Mouse (Mus musculus): ENCODE data around the gene Stpg3. TPM values are rescaled to one million over a fixed set of nuclear protein-coding genes. Genes with fewer than 3 reads are reported as not detected.

The Stpg3 gene
- polyA plus RNA-seq, 2 experiments = not detected

- H3K9ac ChIP-seq (replicated peaks) = peak within 1 kb of the TSS; percentile 98
- no peaks in the 10 kb centered on the region; the same call in 1 of the 2 replicates for H3K27me3 ChIP-seq (ENCODE audit: control insufficient read depth, insufficient read depth, low read length)
- peak; percentile 94 for ATAC-seq (ENCODE audit: insufficient read depth)
- peak; percentile 78 to 81 (median 80) for DNase-seq (ENCODE audit: low read depth in 3 of 3, low spot score in 3 of 3)
- H3K4me1 ChIP-seq (replicated peaks; ENCODE audit: control insufficient read depth in 2 of 2, insufficient read depth in 2 of 2, low read length in 1 of 2) = peaks cover 10 to 15% of the 10 kb centered on the region in 2 experiments
- peaks cover 12% of the 10 kb centered on the region for H3K36me3 ChIP-seq (replicated peaks; ENCODE audit: control insufficient read depth, insufficient read depth, low read depth)
- WGBS (ENCODE audit: insufficient replicate concordance) = under 1% methylated on average over 44 of the region's 44 CpGs
- H3K4me3 ChIP-seq (ENCODE audit: insufficient read depth in 1 of 2, low read depth in 2 of 2, low read length in 2 of 2) = peak within 1 kb of the TSS; percentile 87 to 98
- H3K4me2 ChIP-seq (ENCODE audit: low read depth) = peak within 1 kb of the TSS; percentile 92
- H3K9me3 ChIP-seq (ENCODE audit: control insufficient read depth, low read length) = no peaks in the 10 kb centered on the region
- H3K27ac ChIP-seq = peak within 1 kb of the TSS; percentile 76
- TF ChIP-seq CTCF (IDR thresholded peaks at IDR 0.05; ENCODE audit: low read depth) = no peak; the same call in 1 of the 2 replicates
- peak; percentile 11; the same call in 1 of the 2 replicates for TF ChIP-seq EP300 (IDR thresholded peaks at IDR 0.05; ENCODE audit: low read depth)
These were observed 3.2 kb downstream of the Stpg3 start, which contains the start of gene Nelfb for GRCm38 (mm10) chr2:25211121-25211670. Gene Nelfb, minus strand, starts transcription at chr2:25211489.

GRCm38 (mm10) chr2:25210686-25211085 lies 3.8 kb downstream of the Stpg3 start:
- ATAC-seq (ENCODE audit: insufficient read depth) (peak; percentile 27; the same call in 1 of the 2 replicates), DNase-seq (ENCODE audit: low read depth in 3 of 3, low spot score in 3 of 3) (no peak)
- under 1% methylated on average over 24 of the region's 24 CpGs for WGBS (ENCODE audit: insufficient replicate concordance)

GRCm38 (mm10) chr2:25207593-25207992 lies 6.8 kb downstream of the Stpg3 start:
- Histone ChIP-seq H3K4me2 (ENCODE audit: low read depth) (no peak overlapping the region), H3K9ac (replicated peaks) (no peak overlapping the region), H3K4me3 (ENCODE audit: insufficient read depth in 1 of 2, low read depth in 2 of 2, low read length in 2 of 2) (no peak overlapping the region), H3K36me3 (replicated peaks; ENCODE audit: control insufficient read depth, insufficient read depth, low read depth) (peaks cover 40% of the 10 kb centered on the region), H3K27ac (no peak overlapping the region), H3K4me1 (replicated peaks; ENCODE audit: control insufficient read depth in 2 of 2, insufficient read depth in 2 of 2, low read length in 1 of 2) (peaks cover 10 to 15% of the 10 kb centered on the region in 2 experiments), H3K9me3 (ENCODE audit: control insufficient read depth, low read length) (no peaks in the 10 kb centered on the region), H3K27me3 (ENCODE audit: control insufficient read depth, insufficient read depth, low read length) (no peaks in the 10 kb centered on the region)
- 86% methylated on average over 1 of the region's 1 CpGs for WGBS (ENCODE audit: insufficient replicate concordance)
- DNase-seq (ENCODE audit: low read depth in 3 of 3, low spot score in 3 of 3) = no peak
- ATAC-seq (ENCODE audit: insufficient read depth) = no peak
- TF ChIP-seq EP300 (IDR thresholded peaks at IDR 0.05; ENCODE audit: low read depth) (no peak), CTCF (IDR thresholded peaks at IDR 0.05; ENCODE audit: low read depth) (no peak)

More at GRCm38 (mm10) chr2:25210686-25211085, 3.8 kb downstream of the Stpg3 start:
- peak overlapping the region; percentile 76 for H3K27ac ChIP-seq
- H3K27me3 ChIP-seq (ENCODE audit: control insufficient read depth, insufficient read depth, low read length) = no peaks in the 10 kb centered on the region; the same call in 1 of the 2 replicates
- H3K36me3 ChIP-seq (replicated peaks; ENCODE audit: control insufficient read depth, insufficient read depth, low read depth) = peaks cover 18% of the 10 kb centered on the region
- H3K4me2 ChIP-seq (ENCODE audit: low read depth) = peak overlapping the region; percentile 92
- peak overlapping the region; percentile 98 for H3K9ac ChIP-seq (replicated peaks)
- H3K9me3 ChIP-seq (ENCODE audit: control insufficient read depth, low read length) = no peaks in the 10 kb centered on the region
- no peak for TF ChIP-seq CTCF (IDR thresholded peaks at IDR 0.05; ENCODE audit: low read depth)
- TF ChIP-seq EP300 (IDR thresholded peaks at IDR 0.05; ENCODE audit: low read depth) = no peak
- peak overlapping the region; percentile 87 to 98 for H3K4me3 ChIP-seq (ENCODE audit: insufficient read depth in 1 of 2, low read depth in 2 of 2, low read length in 2 of 2)
- peaks cover 10 to 15% of the 10 kb centered on the region in 2 experiments for H3K4me1 ChIP-seq (replicated peaks; ENCODE audit: control insufficient read depth in 2 of 2, insufficient read depth in 2 of 2, low read length in 1 of 2)

GRCm38 (mm10) chr2:25203631-25204214 lies 10.7 kb downstream of the Stpg3 start:
- H3K4me3 ChIP-seq (ENCODE audit: insufficient read depth in 1 of 2, low read depth in 2 of 2, low read length in 2 of 2) = no peak overlapping the region
- H3K27me3 ChIP-seq (ENCODE audit: control insufficient read depth, insufficient read depth, low read length) = no peaks in the 10 kb centered on the region
- DNase-seq (ENCODE audit: low read depth in 3 of 3, low spot score in 3 of 3) (no peak), ATAC-seq (ENCODE audit: insufficient read depth) (no peak)
- 56% methylated on average over 4 of the region's 4 CpGs for WGBS (ENCODE audit: insufficient replicate concordance)
- H3K36me3 ChIP-seq (replicated peaks; ENCODE audit: control insufficient read depth, insufficient read depth, low read depth) = peaks cover 66% of the 10 kb centered on the region
- H3K4me1 ChIP-seq (replicated peaks; ENCODE audit: control insufficient read depth in 2 of 2, insufficient read depth in 2 of 2, low read length in 1 of 2) = no peaks in the 10 kb centered on the region
- H3K27ac ChIP-seq = no peak overlapping the region
- H3K4me2 ChIP-seq (ENCODE audit: low read depth) = no peak overlapping the region
- no peak overlapping the region for H3K9ac ChIP-seq (replicated peaks)
- no peaks in the 10 kb centered on the region for H3K9me3 ChIP-seq (ENCODE audit: control insufficient read depth, low read length)
- no peak for TF ChIP-seq EP300 (IDR thresholded peaks at IDR 0.05; ENCODE audit: low read depth)
- peak; percentile 42 for TF ChIP-seq CTCF (IDR thresholded peaks at IDR 0.05; ENCODE audit: low read depth)

- no peak overlapping the region for H3K4me2 ChIP-seq (ENCODE audit: low read depth)
- TF ChIP-seq EP300 (IDR thresholded peaks at IDR 0.05; ENCODE audit: low read depth) (no peak), CTCF (IDR thresholded peaks at IDR 0.05; ENCODE audit: low read depth) (no peak)
- no peaks in the 10 kb centered on the region for H3K9me3 ChIP-seq (ENCODE audit: control insufficient read depth, low read length)
- H3K4me3 ChIP-seq (ENCODE audit: insufficient read depth in 1 of 2, low read depth in 2 of 2, low read length in 2 of 2) = no peak overlapping the region
- ATAC-seq (ENCODE audit: insufficient read depth) (no peak), DNase-seq (ENCODE audit: low read depth in 3 of 3, low spot score in 3 of 3) (no peak)
- no peak overlapping the region for H3K27ac ChIP-seq
- WGBS (ENCODE audit: insufficient replicate concordance) = 74% methylated on average over 2 of the region's 2 CpGs
- no peaks in the 10 kb centered on the region for H3K27me3 ChIP-seq (ENCODE audit: control insufficient read depth, insufficient read depth, low read length)
- H3K9ac ChIP-seq (replicated peaks) = no peak overlapping the region
- H3K4me1 ChIP-seq (replicated peaks; ENCODE audit: control insufficient read depth in 2 of 2, insufficient read depth in 2 of 2, low read length in 1 of 2) = peaks cover 7 to 8% of the 10 kb centered on the region in 2 experiments; a peak in 3 of 4 replicates
- H3K36me3 ChIP-seq (replicated peaks; ENCODE audit: control insufficient read depth, insufficient read depth, low read depth) = peaks cover 55% of the 10 kb centered on the region
These were observed 13.8 kb downstream of the Stpg3 start for GRCm38 (mm10) chr2:25200631-25201030.

Data from liver, embryonic 14.5 days (tissue).